9 mouse cellular contexts compared by ENCODE assay signal in the genomic region with DNA sequence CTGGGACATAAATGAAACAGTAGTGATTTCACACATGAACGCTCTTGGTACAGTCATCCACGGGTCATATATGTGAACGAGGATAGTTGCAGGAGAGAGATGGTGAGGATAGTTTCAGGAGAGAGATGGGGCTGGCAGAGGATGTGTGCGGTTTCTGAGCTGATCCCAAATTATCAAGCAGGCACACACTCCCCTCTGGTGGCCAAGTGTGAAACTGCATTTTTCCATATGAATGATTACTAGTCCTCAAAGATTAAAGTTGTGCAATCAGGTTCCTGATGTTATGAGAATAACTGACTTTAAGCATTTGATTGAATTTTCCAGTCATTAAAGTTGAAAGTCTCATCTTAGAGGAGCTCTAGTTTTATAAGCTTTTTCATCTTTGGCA. TPM values are rescaled to one million over a fixed set of nuclear protein-coding genes. Genes with fewer than 3 reads are reported as not detected.
A peak's percentile ranks its signal among the peaks of the same experiment; 100 is the strongest.
DNase-seq lines count a peak whose midpoint lies in the region; ATAC-seq and TF ChIP-seq lines count a peak whose summit lies in the region.
"Had no signal": no experiment of that assay in that cellular context is flagged by ENCODE, and none has a peak within 500 bp of the region (broad histone marks: within the 10 kb centered on the region; RNA-seq: fewer than 3 reads in every experiment).

No protein-coding gene starts in this region.

- no peak overlapping the region for H3K4me3 ChIP-seq in intestine, postnatal 0 days (ENCODE audit: low read depth, low read length)
- H3K4me3 ChIP-seq in midbrain, embryonic 10.5 days = no peak overlapping the region
- H3K4me3 ChIP-seq in small intestine, adult 2 months (ENCODE audit: low read depth, low read length) = no peak overlapping the region
- H3K4me3 ChIP-seq: erythroblast, embryonic 14.5 days had no signal

- no peak overlapping the region for H3K27ac ChIP-seq in intestine, postnatal 0 days (ENCODE audit: low read depth, low read length)
- H3K27ac ChIP-seq in midbrain, embryonic 10.5 days (replicated peaks) = no peak overlapping the region
- H3K27ac ChIP-seq in small intestine, adult 2 months (ENCODE audit: insufficient read depth, low read depth, low read length) = no peak overlapping the region

- DNase-seq in urinary bladder, postnatal 14 days (ENCODE audit: low spot score) = peak; percentile 59
- DNase-seq in urinary bladder, adult 2 months (ENCODE audit: low spot score) = no peak
- peak; percentile 58 for DNase-seq in cerebellum, adult 8-10 months
- DNase-seq in forelimb bud, embryonic 11.5 days (ENCODE audit: low read depth, low spot score) = peak; percentile 58
- peak; percentile 72 to 80 for DNase-seq in left cerebral cortex, postnatal 14 days (ENCODE audit: low spot score in 2 of 2)
- DNase-seq in midbrain, embryonic 10.5 days (ENCODE audit: low spot score) = peak; percentile 72

- peak; percentile 41 for ATAC-seq in intestine, postnatal 0 days

- H3K9me3 ChIP-seq in intestine, postnatal 0 days (ENCODE audit: control insufficient read depth) = no peaks in the 10 kb centered on the region
- no peaks in the 10 kb centered on the region for H3K9me3 ChIP-seq in midbrain, embryonic 10.5 days (replicated peaks)

- H3K4me2 ChIP-seq in intestine, postnatal 0 days (replicated peaks; ENCODE audit: low read depth) = no peak overlapping the region

- no peak for TF ChIP-seq POLR2A in small intestine, adult 2 months (IDR thresholded peaks at IDR 0.05; ENCODE audit: low read depth, low read length)

- no peaks in the 10 kb centered on the region; the same call in 1 of the 2 replicates for H3K36me3 ChIP-seq in intestine, postnatal 0 days (ENCODE audit: control insufficient read depth, insufficient read depth)
- no peaks in the 10 kb centered on the region for H3K36me3 ChIP-seq in midbrain, embryonic 10.5 days
- 0 out of 2 replicates have a peak, but pooled peaks cover 3% of the 10 kb centered on the region for H3K36me3 ChIP-seq in small intestine, adult 2 months (ENCODE audit: control insufficient read depth, insufficient read depth, low read length)

- H3K4me1 ChIP-seq in intestine, postnatal 0 days (replicated peaks; ENCODE audit: control insufficient read depth, insufficient read depth, low read length) = no peaks in the 10 kb centered on the region
- H3K4me1 ChIP-seq in midbrain, embryonic 10.5 days = no peaks in the 10 kb centered on the region
- no peaks in the 10 kb centered on the region for H3K4me1 ChIP-seq in small intestine, adult 2 months (ENCODE audit: control insufficient read depth, insufficient read depth, insufficient read length, low read length)

- 12% methylated on average over 4 of the region's 4 CpGs for WGBS in intestine, postnatal 0 days
- 13% methylated on average over 4 of the region's 4 CpGs for WGBS in midbrain, embryonic 10.5 days
- WGBS in small intestine, adult 2 months = 6% methylated on average over 4 of the region's 4 CpGs

- TF ChIP-seq CTCF in intestine, postnatal 0 days (IDR thresholded peaks at IDR 0.05; ENCODE audit: low read depth) = peak; percentile 95
- TF ChIP-seq CTCF in small intestine, adult 2 months (IDR thresholded peaks at IDR 0.05; ENCODE audit: extremely low read depth, insufficient read length, insufficient replicate concordance, low read depth, low read length) = peak; percentile 73; the same call in 1 of the 2 replicates

- intact Hi-C loops in left cerebral cortex, postnatal 14 days (cut with DNase I) = loop anchor here (2.0 kb wide), 2 partner anchors 136 to 144 kb away; no protein-coding TSS in a partner anchor

- no peaks in the 10 kb centered on the region for H3K27me3 ChIP-seq in intestine, postnatal 0 days (replicated peaks; ENCODE audit: control insufficient read depth, insufficient read depth, low read length)
- no peaks in the 10 kb centered on the region for H3K27me3 ChIP-seq in midbrain, embryonic 10.5 days (ENCODE audit: low read depth, poor library complexity, severe bottlenecking)
- no peaks in the 10 kb centered on the region for H3K27me3 ChIP-seq in small intestine, adult 2 months (ENCODE audit: control insufficient read depth, insufficient read depth, low read length)

- H3K9ac ChIP-seq in intestine, postnatal 0 days (ENCODE audit: low read depth, low read length) = no peak overlapping the region

RNA-seq across cellular contexts. Expression of a gene that starts 43.4 kb away (rescaled TPM):
- 0.32 and 0.50 TPM in 2 replicates for polyA plus RNA-seq in urinary bladder, adult 2 months (2012; rRNA removed)
- polyA plus RNA-seq in intestine, postnatal 0 days (2015; fragmentation: Nextera tagmentation; extraction: Ambion mirVana) = 59.3 and 73.8 TPM in 2 replicates
- total RNA-seq in left cerebral cortex, postnatal 14 days (2021) = 10 to 100 TPM in 1 of 2 experiments, 1 to 10 TPM in 1; 8.9 to 11.8 TPM
- 2.6 and 2.7 TPM in 2 replicates for polyA plus RNA-seq in midbrain, embryonic 10.5 days (2016; fragmentation: Nextera tagmentation; extraction: Ambion mirVana)
- polyA plus RNA-seq in small intestine, adult 2 months (2012; rRNA removed) = 0.88 and 7.7 TPM in 2 replicates
- polyA plus RNA-seq: erythroblast, embryonic 14.5 days had no signal
